Mouse (Mus musculus): ENCODE results near the gene Xiap.

DNA sequence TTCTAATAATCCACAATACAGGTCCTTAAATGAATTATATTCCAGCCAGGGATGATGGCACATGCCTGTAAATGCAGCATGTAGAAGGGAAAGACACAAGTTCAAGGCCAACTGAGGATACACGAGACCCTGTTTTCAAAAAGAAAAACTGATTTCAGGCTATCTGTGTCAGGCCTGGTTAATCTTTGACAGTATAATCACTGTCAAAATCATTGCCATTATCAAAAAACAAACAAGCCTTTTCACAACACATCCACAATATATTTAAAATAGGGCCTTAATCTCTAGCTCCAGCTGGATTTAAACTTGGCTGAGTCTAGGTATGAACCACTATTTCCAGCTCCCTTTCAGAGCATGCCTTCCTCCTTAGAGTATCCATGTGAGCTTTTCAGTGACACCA, 51.1 kb downstream of the Xiap start:
- TF ChIP-seq POLR2A (IDR thresholded peaks at IDR 0.05; ENCODE audit: borderline replicate concordance, insufficient read depth, low read length) (no peak), CTCF (IDR thresholded peaks at IDR 0.05; ENCODE audit: borderline replicate concordance, insufficient read depth, low read depth, low read length) (no peak)
